Mouse (Mus musculus) intestine, postnatal 0 days (tissue): ENCODE data around the gene Ada. TPM values are rescaled to one million over a fixed set of nuclear protein-coding genes. Genes with fewer than 3 reads are reported as not detected.

Experiments
- ATAC-seq: fragments of 200-750 bp; cut with Nextera tagmentation; 2 replicates; pipeline ENCODE4 v1.8.0; 2017; ENCODE audit warnings: mild to moderate bottlenecking, moderate TSS enrichment, moderate library complexity
- H3K27ac ChIP-seq: fragments of 300-500 bp; sonication (generic); 2 replicates; pipeline ENCODE4 v1.5.1; 2014; ENCODE audit warnings: mild to moderate bottlenecking, low read depth, low read length, moderate library complexity
- H3K27me3 ChIP-seq: fragments of 300-500 bp; sonication (generic); replicated peaks from 2 replicates; pipeline ENCODE4 v1.6.1; 2014; ENCODE audit warnings: low read length, mixed read lengths; ENCODE audit not compliant: control insufficient read depth, insufficient read depth
- H3K36me3 ChIP-seq: fragments of 300-500 bp; sonication (generic); 2 replicates; pipeline ENCODE4 v1.6.1; 2014; ENCODE audit warnings: mild to moderate bottlenecking, moderate library complexity; ENCODE audit not compliant: control insufficient read depth, insufficient read depth
- H3K4me1 ChIP-seq: fragments of 300-500 bp; sonication (generic); replicated peaks from 2 replicates; pipeline ENCODE4 v1.6.1; 2014; ENCODE audit warnings: antibody characterized with exemption, low read length, mixed read lengths; ENCODE audit not compliant: control insufficient read depth, insufficient read depth
- H3K4me2 ChIP-seq: fragments of 300-500 bp; sonication (generic); replicated peaks from 2 replicates; pipeline ENCODE4 v1.6.1; 2014; ENCODE audit warnings: low read depth, mild to moderate bottlenecking, moderate library complexity
- H3K4me3 ChIP-seq: fragments of 300-500 bp; sonication (generic); 2 replicates; pipeline ENCODE4 v1.5.1; 2014; ENCODE audit warnings: low read depth, low read length
- H3K9ac ChIP-seq: fragments of 300-500 bp; sonication (generic); 2 replicates; pipeline ENCODE4 v1.6.1; 2014; ENCODE audit warnings: mild to moderate bottlenecking, low read depth, low read length
- H3K9me3 ChIP-seq: fragments of 300-500 bp; sonication (generic); 2 replicates; pipeline ENCODE4 v1.6.1; 2016; ENCODE audit warnings: mixed run types; ENCODE audit not compliant: control insufficient read depth
- CTCF ChIP-seq: sonication (generic); IDR thresholded peaks from 2 replicates; pipeline ENCODE4 v1.5.1; 2016; ENCODE audit warnings: low read depth, mild to moderate bottlenecking, control low read depth, antibody characterized with exemption, moderate library complexity
- WGBS: fragments of 180-500 bp; shearing (Covaris S2); extraction: QIAGEN DNeasy Blood & Tissue Kit; methylation state at CpG from one replicate; pipeline ENCODE4 v1.1.7; 2014; 5-methylcytosine and 5-hydroxymethylcytosine counted together
- polyA plus RNA-seq: library from polyadenylated mRNA; unstranded; fragments of >200 nt; fragmentation: Nextera tagmentation; extraction: Ambion mirVana; gene quantifications from 2 replicates; pipeline ENCODE4 v1.2.1, GENCODE M21; 2015

Ada gene
- polyA plus RNA-seq, 1 experiment from 2014 or later = 81.3 TPM

DNA sequence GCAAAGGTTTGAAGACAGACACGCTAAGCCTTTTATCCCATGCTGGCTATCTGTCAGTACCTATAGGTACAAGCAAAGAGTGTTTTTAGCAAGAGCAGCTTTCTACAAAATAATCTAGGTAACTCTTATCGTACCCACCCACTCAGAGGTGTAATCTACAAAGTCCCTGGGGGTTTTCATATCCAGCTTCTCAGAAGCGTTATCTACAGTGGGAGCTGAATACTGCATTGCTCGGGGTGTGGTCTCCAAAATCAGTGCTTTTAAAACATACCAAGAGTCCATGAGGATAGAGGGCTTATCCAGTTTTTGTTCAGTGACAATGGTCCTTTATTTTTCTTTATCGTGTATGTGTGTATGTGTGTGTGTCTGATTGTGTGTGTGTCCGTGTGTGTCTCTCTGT, 33.3 kb upstream of the Ada start:
- whole genome bisulfite sequencing = 83% methylated on average over 6 of the region's 6 CpGs
- Histone ChIP-seq H3K4me3 (no peak overlapping the region), H3K36me3 (no peaks in the 10 kb centered on the region), H3K4me1 (no peaks in the 10 kb centered on the region), H3K27ac (no peak overlapping the region), H3K27me3 (no peaks in the 10 kb centered on the region), H3K9ac (no peak overlapping the region), H3K4me2 (no peak overlapping the region), H3K9me3 (no peaks in the 10 kb centered on the region)
- no peak for TF ChIP-seq CTCF
- no peak for ATAC-seq

DNA sequence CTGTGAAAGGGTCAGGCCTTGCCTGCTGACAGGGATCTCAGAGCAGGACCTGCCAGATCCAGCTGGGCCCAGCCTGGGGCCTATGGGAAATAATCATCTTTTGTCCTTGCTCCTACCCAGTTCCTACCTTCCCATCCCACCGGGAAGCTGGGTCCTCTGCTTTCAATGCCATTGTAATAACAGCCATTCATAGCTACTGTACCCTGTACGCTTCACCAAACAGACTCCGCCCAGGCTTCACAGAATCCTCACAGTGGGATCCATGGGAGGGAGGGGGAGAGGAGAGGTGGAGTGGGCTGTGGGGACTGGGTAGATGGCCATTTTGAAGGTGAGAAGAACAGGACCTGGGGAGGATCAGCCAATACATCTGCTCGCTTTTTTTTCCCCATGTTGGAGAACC, 28.9 kb upstream of the Ada start:
- Histone ChIP-seq H3K4me1 (no peaks in the 10 kb centered on the region), H3K27me3 (no peaks in the 10 kb centered on the region), H3K27ac (no peak overlapping the region), H3K4me2 (no peak overlapping the region), H3K4me3 (no peak overlapping the region), H3K9ac (no peak overlapping the region), H3K36me3 (no peaks in the 10 kb centered on the region), H3K9me3 (no peaks in the 10 kb centered on the region)
- TF ChIP-seq CTCF = no peak
- no peak for ATAC-seq
- 75% methylated on average over 4 of the region's 4 CpGs for WGBS

DNA sequence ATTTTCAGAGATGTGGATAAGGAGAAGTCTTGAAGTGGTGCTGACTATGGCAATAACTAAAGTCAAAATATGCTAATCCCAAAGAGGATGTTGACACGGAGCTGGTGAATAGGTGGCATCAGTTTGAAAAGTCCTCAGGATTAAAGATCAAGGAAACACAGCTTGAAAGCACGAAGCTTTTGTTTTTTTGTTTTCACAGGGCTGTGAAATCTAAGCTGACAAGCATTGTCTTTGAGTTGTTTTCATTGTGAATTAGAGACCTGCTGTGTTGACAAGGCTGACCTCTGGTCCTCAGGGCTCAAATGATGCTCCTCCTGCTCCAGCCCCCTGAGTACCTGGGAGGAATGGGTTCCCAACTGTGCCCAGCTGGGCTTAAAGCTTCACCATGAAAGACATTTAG, 27.0 kb upstream of the Ada start:
- H3K9ac ChIP-seq = no peak overlapping the region
- no peaks in the 10 kb centered on the region for H3K9me3 ChIP-seq
- no peak overlapping the region for H3K4me2 ChIP-seq
- no peaks in the 10 kb centered on the region for H3K36me3 ChIP-seq
- TF ChIP-seq CTCF = no peak
- no peak overlapping the region for H3K4me3 ChIP-seq
- no peaks in the 10 kb centered on the region for H3K27me3 ChIP-seq
- no peak overlapping the region for H3K27ac ChIP-seq
- no peaks in the 10 kb centered on the region for H3K4me1 ChIP-seq
- 9% methylated on average over 2 of the region's 2 CpGs for WGBS
- ATAC-seq = no peak

DNA sequence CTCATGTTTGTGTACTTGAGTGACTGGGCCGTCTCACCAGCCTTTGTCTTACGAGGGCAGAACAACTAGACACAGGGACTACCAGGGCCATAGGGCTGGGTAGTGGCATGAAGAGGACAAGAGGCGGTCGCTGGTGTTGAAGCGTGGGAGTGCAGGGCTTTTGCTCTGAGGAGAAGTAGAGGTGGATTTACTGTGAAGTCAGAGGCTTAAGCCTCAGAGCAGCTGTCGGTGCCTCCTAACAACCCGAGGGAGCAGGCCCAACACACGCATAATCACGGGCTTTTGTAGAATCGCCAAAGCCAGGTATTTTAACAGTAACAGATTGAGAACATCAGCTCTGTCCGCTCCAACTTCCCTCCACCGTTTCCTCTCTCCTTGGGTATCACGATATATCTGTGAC, 26.6 kb upstream of the Ada start:
- H3K4me2 ChIP-seq = no peak overlapping the region
- no peaks in the 10 kb centered on the region for H3K36me3 ChIP-seq
- 31% methylated on average over 13 of the region's 13 CpGs for WGBS
- H3K4me1 ChIP-seq = no peaks in the 10 kb centered on the region
- no peaks in the 10 kb centered on the region for H3K27me3 ChIP-seq
- H3K9me3 ChIP-seq = no peaks in the 10 kb centered on the region
- TF ChIP-seq CTCF = no peak
- no peak overlapping the region for H3K9ac ChIP-seq
- H3K4me3 ChIP-seq = no peak overlapping the region
- H3K27ac ChIP-seq = no peak overlapping the region
- ATAC-seq = no peak

DNA sequence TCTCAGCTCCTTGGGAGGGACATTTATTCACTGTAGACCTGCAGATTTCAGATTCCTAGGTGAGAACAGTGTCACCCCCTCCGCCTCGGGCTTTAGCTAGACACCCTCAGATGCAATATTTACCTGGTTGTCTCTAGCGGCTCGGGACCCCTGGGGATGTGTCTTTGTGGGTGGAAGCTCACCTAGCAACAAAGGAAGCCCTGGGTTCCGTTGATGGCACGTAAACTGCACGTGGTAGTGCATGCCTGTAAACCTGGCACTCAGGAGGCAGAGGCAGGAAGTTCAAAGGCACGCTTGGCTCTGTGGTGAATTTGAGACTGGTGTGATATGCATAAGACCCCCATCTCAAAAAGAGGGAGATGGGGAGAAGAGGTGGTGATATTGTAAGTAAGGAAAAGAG, 20.7 kb upstream of the Ada start:
- H3K9me3 ChIP-seq = no peaks in the 10 kb centered on the region
- no peaks in the 10 kb centered on the region for H3K4me1 ChIP-seq
- H3K27me3 ChIP-seq = 0 out of 2 replicates have a peak, but pooled peaks cover 4% of the 10 kb centered on the region
- no peak overlapping the region for H3K4me2 ChIP-seq
- H3K9ac ChIP-seq = no peak overlapping the region
- ATAC-seq = no peak
- H3K4me3 ChIP-seq = no peak overlapping the region
- H3K36me3 ChIP-seq = no peaks in the 10 kb centered on the region
- H3K27ac ChIP-seq = no peak overlapping the region
- no peak for TF ChIP-seq CTCF
- 73% methylated on average over 8 of the region's 8 CpGs for WGBS

DNA sequence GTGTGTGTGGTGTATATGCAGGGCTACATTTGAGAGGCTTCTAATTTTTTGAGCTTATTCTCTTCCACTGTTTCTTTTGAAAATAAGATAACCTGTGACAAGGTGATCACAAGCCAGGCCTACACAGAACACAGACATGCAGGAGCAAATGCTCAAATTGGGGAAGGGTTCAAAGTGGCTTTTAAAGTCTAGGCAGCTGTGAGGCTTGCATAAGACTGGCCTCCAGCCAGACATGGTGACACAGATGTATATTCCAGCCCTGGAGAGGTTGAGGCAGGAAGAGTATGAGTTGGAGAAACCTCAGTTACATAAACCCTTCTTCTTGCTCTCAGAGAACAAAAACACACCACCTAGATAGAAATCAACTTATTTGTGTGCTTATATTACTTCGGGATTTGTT, 16.9 kb upstream of the Ada start:
- Histone ChIP-seq H3K4me2 (no peak overlapping the region), H3K27ac (no peak overlapping the region), H3K36me3 (no peaks in the 10 kb centered on the region), H3K9ac (no peak overlapping the region), H3K27me3 (0 out of 2 replicates have a peak, but pooled peaks cover 4% of the 10 kb centered on the region), H3K4me3 (no peak overlapping the region), H3K9me3 (no peaks in the 10 kb centered on the region), H3K4me1 (no peaks in the 10 kb centered on the region)
- TF ChIP-seq CTCF = no peak
- no peak for ATAC-seq
- 47% methylated on average over 1 of the region's 1 CpGs for WGBS

DNA sequence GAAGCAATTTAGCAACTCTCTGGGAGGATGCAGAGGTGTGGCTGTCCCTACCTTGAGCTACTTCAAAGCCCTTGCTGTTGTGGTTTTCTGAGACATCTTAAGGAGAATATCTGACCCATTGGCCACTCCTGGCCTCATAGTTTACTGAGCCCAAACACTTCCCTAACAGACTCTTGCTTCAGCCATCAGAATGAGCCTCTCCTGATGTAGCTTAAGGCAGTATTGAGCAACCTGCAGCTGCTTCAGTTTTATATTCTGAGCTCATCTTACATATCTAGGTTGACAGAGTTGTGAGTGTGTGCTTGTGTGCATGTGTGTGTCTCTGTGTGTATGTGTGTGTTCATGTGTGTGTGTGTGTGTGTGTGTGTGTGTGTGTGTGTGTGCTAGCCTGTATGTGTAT, 16.2 kb upstream of the Ada start:
- H3K4me1 ChIP-seq = no peaks in the 10 kb centered on the region
- H3K36me3 ChIP-seq = no peaks in the 10 kb centered on the region
- H3K4me2 ChIP-seq = no peak overlapping the region
- ATAC-seq = no peak
- no peak for TF ChIP-seq CTCF
- H3K27me3 ChIP-seq = 0 out of 2 replicates have a peak, but pooled peaks cover 4% of the 10 kb centered on the region
- H3K27ac ChIP-seq = no peak overlapping the region
- H3K4me3 ChIP-seq = no peak overlapping the region
- H3K9me3 ChIP-seq = no peaks in the 10 kb centered on the region
- H3K9ac ChIP-seq = no peak overlapping the region
